Mouse (Mus musculus): ENCODE data around the gene Fndc3a. TPM values are rescaled to one million over a fixed set of nuclear protein-coding genes. Genes with fewer than 3 reads are reported as not detected.
A peak's percentile ranks its signal among the peaks of the same experiment; 100 is the strongest.

The Fndc3a gene
- polyA plus RNA-seq, 1 experiment from 2014 or later = 29.7 TPM

DNA sequence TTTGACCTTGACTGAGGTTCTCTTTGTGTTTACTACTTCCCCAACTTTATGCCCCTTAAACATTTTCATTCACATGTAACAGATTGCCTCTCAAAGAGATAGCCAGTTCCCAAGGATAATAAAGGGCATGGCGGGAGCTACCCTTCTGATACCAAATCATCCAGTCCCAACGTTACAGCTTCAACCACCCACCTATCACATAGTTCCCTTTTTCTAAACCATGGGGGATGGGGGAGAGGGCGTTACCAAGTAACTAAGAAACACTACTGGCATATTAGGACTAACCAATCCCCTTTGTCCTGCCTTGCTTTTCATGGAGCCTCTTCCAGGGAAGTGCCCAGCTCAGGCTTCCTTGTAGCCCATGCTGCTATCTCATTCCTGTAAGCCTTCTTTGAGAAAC is 32.6 kb downstream of the Fndc3a start:
- no peak for DNase-seq (ENCODE audit: low spot score)

DNA sequence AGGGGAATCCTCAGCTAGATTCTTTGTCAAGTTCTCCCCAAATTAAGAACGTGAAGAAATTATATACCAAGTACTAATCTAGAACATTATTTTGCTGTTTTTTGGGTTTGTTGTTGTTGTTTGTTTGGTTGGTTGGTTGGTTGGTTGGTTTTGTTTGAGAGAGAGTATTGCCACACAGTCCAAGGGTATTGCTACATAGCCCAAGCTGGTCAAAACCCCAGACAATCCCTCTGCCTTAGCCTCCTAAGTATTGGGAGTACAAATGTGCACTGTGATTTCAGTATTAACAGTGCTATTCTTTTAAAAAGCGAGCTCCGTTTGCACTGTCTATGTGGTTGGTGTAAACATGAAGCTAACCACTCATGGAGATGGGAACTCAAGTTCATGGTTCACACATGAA is 37.9 kb downstream of the Fndc3a start:
- DNase-seq (ENCODE audit: low spot score) = no peak

DNA sequence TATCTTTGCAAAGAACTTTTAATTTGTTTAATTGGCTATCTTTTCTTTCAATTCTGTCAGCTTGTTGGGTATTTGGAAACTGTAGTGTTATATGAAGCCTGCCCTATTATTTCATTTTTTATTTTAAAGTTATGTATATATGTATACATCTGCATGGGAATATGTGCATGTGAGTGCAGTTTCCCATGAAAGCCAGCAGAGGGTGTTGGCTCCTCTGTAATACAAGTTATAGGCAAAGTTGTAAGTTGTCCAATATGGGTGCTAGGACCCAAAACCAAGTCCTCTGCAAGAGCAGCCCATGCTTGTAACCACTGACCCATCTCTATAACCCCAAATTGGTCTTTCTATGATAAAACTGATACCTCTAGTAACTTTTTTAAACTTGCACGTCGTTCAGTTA is 38.8 kb downstream of the Fndc3a start:
- no peak for DNase-seq (ENCODE audit: low spot score)

DNA sequence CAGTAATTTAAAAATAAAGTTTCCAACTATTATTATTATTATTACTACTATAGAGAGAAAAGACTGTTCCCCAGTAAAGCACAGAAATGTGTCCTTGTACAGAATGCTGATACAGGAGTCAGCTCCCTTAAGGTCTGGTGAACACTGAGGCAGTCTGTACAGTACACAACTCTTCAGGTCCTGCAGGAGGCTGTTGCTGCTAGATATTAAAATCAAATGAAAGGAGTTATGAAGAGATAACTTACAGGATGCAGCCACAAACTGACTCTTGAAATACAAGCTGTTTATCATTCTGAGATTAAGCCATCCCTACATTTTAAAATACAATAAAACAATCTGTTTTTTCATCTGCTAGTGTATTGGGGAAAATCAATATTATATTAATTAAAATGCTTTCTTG is 60.5 kb downstream of the Fndc3a start:
- DNase-seq (ENCODE audit: low spot score) = no peak

DNA sequence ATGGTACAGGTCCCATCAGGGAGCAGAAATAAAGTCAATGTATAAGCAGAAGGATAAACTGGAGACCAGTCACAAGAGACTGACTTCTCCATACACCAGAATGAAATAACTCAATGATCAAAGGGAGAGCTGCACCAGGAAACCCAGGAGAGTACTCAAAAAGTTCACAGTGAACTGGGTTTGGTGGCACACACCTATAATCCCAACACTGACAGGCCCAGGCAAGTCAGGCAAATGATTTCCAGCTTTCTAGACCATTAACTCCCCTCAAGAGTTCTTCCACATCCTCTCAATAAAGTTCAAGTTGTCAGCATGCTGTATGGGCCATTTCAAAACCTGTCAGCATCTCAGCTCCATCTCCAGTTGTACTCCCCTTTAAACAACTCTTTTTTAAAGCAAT is 64.3 kb downstream of the Fndc3a start:
- DNase-seq (ENCODE audit: low spot score) = no peak

DNA sequence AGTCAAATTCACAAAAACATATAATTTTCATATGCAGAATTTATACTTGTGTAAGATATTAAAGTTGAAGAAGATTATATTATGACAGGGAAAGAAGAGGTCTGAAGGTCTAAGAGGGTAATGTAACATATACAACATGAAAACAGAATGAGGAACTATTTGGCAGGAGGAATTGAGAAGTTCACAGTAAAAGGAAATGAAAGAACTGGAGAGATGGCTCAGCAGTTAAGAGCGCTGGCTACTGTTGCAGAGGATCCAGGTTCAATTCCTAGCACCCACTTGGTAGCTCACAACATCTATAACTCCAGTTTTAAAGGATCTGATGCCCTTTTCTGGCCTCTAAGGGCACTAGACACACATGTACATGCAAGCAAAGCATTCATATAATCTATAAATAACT is 65.2 kb downstream of the Fndc3a start:
- no peak for DNase-seq (ENCODE audit: low spot score)

DNA sequence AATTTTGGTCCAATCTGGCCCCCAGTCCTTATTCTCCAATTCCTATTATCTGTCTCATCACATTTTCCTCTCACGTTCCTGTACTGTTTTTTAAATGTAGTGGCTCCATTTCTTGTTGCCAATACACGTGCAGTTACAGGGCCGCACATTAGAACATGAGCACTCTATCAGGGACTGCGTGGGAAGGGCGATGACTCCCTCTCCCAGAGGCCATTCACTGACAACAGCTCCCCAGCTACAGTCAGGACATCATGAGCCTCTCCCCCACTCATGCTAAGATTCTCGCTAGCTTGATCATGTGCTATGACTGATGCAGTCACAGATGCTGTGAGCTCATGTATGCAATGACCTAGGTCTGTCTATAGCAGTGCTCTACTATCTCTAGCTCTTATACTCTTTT is 71.3 kb downstream of the Fndc3a start:
- no peak for DNase-seq (ENCODE audit: low spot score)

DNA sequence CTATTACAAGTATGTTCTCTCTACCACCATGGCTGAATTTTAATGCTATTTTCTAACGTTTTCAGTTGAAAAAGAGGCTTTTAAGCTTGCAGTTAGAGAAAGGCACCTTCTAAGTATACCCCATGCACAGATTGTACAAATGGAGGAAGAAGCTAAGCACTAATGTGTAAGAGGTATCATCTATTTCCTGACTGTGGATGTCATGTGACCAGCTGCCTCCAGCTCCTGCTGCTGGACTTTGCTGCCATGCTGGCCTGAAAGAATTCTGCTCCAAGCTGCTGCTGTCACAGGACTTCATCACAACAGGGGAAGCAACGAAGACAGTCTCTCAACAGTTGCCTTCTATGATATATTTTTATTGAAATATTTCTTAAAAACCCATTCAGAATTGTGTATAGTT is 76.2 kb downstream of the Fndc3a start:
- DNase-seq (ENCODE audit: low spot score) = no peak

DNA sequence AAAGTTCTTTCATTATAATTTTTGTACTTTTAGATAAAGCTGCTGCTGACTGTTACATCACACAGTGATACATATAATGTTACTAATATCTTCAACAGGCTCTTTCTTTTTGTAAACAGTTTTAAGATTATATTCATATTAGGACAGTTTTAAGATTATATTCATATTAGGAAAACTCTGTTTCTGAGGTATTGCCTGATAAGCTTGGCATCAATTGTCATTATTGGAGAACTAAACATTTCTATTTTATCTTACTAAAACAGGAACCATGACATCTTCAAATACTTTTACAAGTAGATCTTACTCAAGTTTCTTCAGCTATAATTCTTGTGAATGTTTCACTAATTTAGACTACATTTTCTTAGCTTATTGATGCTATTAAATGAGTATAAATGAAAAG is 84.4 kb downstream of the Fndc3a start:
- DNase-seq (ENCODE audit: low spot score) = no peak

DNA sequence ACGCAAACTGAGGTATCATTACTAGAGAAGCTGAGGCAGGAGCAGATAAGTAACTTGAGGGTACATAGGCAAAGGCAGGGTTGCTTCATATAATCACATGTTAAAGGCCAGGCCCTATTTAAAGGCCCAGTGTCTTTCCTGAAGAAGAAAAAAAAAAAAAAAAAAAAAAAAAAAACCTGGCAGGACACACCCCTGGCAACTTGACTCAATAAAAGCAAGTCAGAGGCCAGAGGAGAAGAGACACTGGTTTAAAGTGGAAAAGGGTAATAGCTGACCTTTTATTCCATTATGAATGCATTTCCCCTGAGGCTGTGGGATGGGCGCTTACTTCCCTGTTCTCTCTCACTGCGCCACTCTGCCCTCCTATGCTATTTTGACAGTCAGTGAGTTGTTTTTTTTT is 105.7 kb downstream of the Fndc3a start:
- no peak for DNase-seq (ENCODE audit: low spot score)

DNA sequence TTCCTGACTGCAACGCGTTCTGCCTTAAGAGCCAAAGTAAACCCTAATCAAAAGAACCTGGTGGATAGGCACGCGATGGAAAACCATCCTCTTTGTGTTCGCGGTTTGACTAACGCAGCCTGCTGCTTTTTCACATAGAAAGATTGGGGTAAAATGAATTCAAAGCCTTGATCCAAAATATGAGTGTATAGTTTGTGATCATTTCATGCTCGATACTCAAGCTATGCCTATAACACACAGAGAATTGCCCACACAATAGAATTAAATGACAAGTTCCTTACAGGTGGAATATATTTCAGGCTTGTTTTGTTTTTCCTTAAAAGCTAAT is 106.6 kb downstream of the Fndc3a start:
- DNase-seq (ENCODE audit: low spot score) = no peak

DNA sequence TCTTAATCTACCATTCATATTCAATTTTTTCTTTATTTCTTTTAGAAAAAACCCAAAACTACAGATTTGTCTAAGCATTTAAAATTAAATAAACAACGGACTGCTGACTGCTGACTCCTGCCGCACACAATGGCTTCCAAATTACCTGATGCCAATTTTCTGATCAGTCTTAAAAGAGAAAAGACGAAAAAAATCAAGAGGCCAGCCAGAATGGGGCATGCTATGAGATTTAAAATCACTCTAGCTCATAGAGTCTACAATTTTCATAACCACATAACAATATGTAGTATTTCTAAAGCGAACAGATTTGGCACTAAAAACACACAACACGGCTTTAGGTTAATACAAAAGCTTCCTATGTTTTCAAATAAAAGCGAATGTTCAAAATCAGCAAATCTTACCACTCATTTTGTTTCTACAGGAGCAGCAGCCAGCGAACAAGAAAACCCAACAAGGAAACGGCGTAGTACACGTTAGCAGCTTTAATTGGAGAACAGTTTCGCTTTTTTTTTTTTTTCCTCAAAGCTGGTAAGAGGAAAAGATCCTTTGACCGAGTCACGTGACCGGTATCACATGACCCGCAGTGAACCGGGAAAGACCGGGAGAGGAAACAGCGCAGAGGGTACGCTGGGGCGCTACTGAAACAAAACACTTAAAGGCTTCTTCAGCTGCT is 107.1 kb downstream of the Fndc3a start:
- peak; percentile 82 for DNase-seq (ENCODE audit: low spot score)

DNA sequence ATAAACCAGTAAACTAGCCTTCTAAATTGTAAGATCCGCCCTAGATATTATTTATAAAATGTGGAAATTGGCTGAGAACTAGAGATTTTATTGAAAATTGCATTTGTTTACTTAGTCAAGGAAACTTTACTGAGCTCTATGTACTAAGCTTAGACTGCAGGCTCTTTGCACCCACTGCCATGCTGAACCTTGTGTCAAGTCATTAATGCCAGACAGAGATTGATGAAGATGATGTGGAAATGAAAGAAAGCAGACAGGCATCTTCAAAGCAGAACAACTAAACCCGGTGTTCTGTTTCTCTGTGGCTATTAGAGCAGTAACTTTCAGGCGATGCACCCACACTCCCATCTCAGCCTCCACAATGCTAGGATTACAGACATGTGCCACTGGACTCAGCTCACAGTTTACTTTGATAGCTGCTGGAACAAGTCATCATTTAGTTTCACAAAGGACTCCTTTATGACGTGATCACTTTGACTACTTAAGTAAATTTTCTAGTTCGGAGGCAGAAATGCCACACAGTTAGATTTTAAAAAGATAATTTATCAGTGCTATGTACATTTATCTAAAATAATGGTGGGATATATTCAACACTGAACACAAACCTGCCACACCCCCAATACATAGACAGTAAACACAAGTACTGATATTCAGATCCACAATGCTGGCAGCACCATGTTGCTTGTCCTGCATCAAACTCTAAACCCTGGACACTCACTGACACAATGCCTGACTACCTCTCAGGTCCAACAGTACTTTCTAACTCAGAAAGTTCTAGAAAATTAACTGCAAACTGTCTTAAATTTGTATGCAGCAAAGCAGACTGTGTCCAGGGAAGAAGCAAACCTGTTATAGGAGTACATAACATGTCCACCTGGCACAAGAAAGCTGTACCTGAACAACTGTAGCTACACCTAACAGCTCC is 108.2 kb downstream of the Fndc3a start:
- no peak for DNase-seq (ENCODE audit: low spot score)

DNA sequence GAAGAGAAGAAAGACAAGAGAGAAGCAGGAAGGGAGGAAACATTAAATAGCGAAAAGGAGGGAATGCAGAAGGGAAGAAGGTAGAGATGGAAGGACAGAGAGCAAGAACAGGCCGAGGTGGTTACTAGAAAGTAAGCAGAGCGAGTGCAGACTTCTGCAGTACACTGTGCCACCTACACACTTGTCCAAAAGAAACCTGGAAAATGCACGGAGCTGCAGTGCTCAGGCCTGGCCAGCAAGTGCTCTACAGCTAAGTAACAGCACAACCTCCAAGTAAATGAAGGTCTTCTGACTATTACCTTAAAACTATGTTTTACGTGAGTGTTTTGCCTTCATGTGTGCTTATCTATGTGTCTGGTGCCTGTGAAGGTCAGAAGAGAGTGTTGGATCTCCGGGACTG is 109.4 kb downstream of the Fndc3a start:
- no peak for DNase-seq (ENCODE audit: low spot score)

DNA sequence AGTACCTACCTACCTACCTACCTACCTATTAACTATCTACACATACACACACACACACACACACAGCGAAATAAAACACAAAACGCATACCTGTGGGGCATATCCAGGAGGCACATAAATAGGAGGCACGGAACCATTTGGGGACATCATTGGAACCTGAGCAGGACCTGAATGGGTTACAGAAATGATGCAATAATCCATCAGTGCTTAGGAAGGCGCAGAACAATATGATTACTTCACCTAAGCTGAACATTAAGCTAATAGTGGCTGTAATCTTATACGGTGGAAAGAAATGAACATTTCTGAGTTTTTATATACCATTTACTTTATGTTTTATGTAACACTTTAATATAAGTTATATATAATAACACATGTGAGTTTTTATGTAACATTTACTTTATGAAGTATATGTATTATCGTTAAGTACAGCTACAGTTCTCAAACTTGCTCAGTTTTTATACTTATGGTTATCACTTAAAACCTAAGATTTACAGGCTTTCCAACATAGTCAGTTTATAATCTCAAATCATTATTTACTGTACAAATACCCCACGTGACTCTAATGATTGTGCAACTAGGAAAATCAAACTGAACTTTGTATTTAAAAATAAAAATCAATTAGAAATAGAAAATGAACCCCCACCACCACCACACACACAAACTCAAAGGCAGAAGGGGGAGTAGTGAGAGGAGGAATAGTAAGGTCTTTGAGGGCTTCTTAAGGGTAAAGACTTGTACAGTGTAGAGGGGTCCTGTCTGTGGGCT is 110.6 kb downstream of the Fndc3a start:
- DNase-seq (ENCODE audit: low spot score) = no peak

DNA sequence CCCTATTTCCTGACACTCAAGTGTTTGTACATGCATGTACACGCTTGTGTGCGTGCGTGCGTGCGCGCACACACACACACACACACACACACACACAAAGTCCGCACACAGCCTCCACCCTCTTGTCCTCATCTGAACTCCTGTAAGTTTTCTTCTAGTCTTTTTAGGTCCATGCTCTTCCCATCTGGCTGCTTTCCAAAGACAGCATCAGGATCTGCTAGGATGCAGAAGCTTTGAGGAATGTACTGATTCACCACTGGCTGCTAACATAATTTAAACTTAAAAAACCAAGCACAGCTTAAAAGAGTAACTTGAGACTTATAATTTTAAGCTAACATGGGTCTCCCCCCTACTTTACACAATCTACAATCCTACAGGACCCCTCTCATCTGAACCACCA is 115.6 kb downstream of the Fndc3a start:
- no peak for DNase-seq (ENCODE audit: low spot score)

DNA sequence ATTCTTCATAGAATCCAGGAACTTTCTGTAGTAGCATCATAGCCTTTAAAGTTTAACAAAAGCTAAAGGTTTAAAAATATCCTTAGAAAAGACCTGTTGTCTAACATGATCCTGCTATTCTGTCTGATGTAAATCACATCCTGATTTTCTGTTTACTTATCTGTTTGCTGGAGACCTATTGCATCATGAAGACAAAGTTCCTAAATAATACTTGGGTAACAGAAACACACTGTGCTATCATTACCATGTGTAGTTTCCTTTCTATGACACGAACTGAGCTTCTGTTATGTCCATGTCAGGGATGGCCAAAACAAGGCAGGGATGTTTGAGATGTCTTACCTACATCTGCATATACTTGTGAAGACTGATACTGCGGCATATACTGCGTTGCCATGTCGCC is 120.4 kb downstream of the Fndc3a start:
- DNase-seq (ENCODE audit: low spot score) = no peak

DNA sequence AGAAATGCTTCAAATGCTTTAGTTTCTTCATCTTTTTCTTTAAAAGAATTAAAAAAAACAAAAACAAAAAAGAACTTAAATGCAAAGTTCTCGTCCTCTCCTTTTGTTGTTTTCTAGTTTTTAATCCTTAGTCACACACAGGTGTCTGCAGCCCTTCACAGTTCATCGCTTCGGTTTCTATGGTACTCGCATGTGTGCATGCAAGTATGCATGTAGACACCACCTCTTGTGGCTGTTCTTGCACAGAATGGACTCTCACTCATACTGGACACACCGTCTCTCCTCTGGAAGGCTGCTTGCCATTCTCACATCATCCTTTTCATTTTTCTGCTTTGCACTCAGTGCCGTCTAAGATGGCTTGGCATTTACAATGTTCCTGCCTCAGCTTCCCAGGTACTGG is 126.8 kb downstream of the Fndc3a start:
- no peak for DNase-seq (ENCODE audit: low spot score)

DNA sequence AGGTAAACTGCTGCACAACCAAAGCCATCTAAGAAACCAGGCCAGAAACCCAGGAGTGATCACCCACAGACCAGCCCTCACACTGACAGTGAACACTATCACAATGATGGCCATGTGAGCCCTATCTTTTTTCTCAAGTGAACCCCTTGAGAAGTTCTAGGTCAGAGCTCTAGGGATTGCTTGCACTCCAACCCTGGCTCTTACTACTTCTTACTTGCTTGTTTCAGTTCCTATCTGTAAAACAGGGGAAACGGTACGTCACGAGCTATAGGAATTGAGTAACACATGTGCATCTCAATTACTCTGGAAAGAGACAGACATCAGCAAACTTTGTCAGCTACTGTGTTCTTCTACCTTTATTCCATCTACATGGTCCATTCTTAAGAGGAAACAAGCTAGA is 128.8 kb downstream of the Fndc3a start:
- DNase-seq (ENCODE audit: low spot score) = no peak

DNA sequence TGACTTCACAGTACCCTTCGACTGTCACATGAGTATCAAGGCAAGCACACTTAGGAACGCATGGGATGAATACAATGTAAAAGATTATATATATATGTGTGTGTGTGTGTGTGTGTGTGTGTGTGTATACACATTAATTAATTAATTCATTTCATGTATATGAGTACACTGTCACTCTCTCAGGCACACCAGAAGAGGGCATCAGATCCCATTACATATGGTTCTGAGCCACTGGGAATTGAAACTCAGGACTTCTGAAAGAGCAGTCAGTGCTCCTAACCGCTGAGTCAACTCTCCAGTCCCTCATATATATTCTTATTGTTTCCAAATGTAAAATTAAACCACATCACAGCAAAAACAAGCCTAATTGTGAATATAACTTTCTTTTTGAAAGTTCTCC is 133.5 kb downstream of the Fndc3a start:
- no peak for DNase-seq (ENCODE audit: low spot score)

DNA sequence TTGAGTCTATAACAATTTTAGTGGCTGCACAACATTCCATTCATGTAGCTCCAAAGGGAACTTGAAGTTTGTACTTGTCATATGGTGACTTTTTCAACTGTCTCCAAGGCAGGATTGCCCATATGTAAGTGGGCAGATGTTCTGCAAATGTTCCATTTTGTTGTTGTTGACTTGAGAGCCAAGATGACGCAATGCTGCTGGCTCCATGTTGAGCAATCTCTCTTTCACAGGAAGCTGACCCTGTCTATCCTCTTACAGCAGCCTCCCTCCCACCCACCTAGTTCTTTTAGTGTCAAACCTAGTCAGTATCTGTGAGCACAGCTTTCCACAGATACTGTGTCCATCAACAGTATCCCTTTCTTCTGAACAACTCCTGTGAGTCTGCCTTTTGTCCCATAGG is 145.9 kb downstream of the Fndc3a start:
- DNase-seq (ENCODE audit: low spot score) = no peak

DNA sequence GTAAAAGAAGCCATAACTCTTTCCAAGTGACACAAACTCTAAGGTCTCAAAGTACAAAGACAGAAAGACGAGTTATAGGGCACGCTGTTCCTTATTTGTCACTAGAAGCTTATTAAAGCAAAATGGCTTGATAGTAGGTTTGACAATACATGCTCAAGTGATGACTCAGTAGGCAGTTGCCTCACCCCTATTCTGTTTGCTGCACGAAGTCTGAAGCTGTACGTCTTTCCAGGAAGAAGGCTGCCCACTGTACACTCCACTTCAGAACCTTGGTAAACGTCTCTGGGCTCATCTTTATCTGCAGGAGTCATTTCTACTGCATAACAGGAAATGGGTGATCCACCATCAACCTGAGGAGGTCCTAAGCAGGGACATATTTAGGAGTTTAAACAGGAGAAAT is 151.0 kb downstream of the Fndc3a start:
- DNase-seq (ENCODE audit: low spot score) = no peak

All from thymus, postnatal 0 days (tissue).